Mouse (Mus musculus): ENCODE results near the gene Cpsf6. TPM values are rescaled to one million over a fixed set of nuclear protein-coding genes. Genes with fewer than 3 reads are reported as not detected.

The Cpsf6 gene
- polyA plus RNA-seq, 1 experiment from 2014 or later, result 125 TPM

GRCm38 (mm10) chr10:117416095-117416494 is 36.3 kb upstream of the Cpsf6 start:
- no peak for ATAC-seq (ENCODE audit: low read depth)
- WGBS, result 90% methylated on average over 9 of the region's 9 CpGs
- Histone ChIP-seq H3K4me1 (ENCODE audit: control insufficient read depth, insufficient read depth, low read length) (peaks cover 5% of the 10 kb centered on the region; the same call in 1 of the 2 replicates), H3K9me3 (ENCODE audit: control insufficient read depth, low read length) (no peaks in the 10 kb centered on the region), H3K4me3 (ENCODE audit: low read depth, low read length) (no peak overlapping the region), H3K27ac (replicated peaks; ENCODE audit: low read depth, low read length) (no peak overlapping the region), H3K9ac (ENCODE audit: low read depth, low read length) (no peak overlapping the region), H3K27me3 (replicated peaks; ENCODE audit: control insufficient read depth, insufficient read depth, low read length) (no peaks in the 10 kb centered on the region; the same call in 1 of the 2 replicates), H3K36me3 (ENCODE audit: control insufficient read depth, insufficient read depth, low read length) (no peaks in the 10 kb centered on the region), H3K4me2 (ENCODE audit: low read depth, low read length) (no peak overlapping the region)
- no peak for DNase-seq (ENCODE audit: low spot score)

GRCm38 (mm10) chr10:117415364-117416057 is 35.7 kb upstream of the Cpsf6 start:
- 92% methylated on average over 6 of the region's 6 CpGs for WGBS
- Histone ChIP-seq H3K27ac (replicated peaks; ENCODE audit: low read depth, low read length) (no peak overlapping the region), H3K4me3 (ENCODE audit: low read depth, low read length) (no peak overlapping the region), H3K4me1 (ENCODE audit: control insufficient read depth, insufficient read depth, low read length) (peaks cover 5% of the 10 kb centered on the region; the same call in 1 of the 2 replicates), H3K9ac (ENCODE audit: low read depth, low read length) (no peak overlapping the region), H3K9me3 (ENCODE audit: control insufficient read depth, low read length) (no peaks in the 10 kb centered on the region), H3K27me3 (replicated peaks; ENCODE audit: control insufficient read depth, insufficient read depth, low read length) (no peaks in the 10 kb centered on the region; the same call in 1 of the 2 replicates), H3K36me3 (ENCODE audit: control insufficient read depth, insufficient read depth, low read length) (no peaks in the 10 kb centered on the region), H3K4me2 (ENCODE audit: low read depth, low read length) (no peak overlapping the region)
- DNase-seq (ENCODE audit: low spot score) (no peak), ATAC-seq (ENCODE audit: low read depth) (no peak)

- ATAC-seq (ENCODE audit: low read depth) (no peak), DNase-seq (ENCODE audit: low spot score) (no peak)
- Histone ChIP-seq H3K4me2 (ENCODE audit: low read depth, low read length) (no peak overlapping the region), H3K4me1 (ENCODE audit: control insufficient read depth, insufficient read depth, low read length) (peaks cover 5% of the 10 kb centered on the region; the same call in 1 of the 2 replicates), H3K4me3 (ENCODE audit: low read depth, low read length) (no peak overlapping the region), H3K9ac (ENCODE audit: low read depth, low read length) (no peak overlapping the region), H3K9me3 (ENCODE audit: control insufficient read depth, low read length) (no peaks in the 10 kb centered on the region), H3K36me3 (ENCODE audit: control insufficient read depth, insufficient read depth, low read length) (no peaks in the 10 kb centered on the region), H3K27me3 (replicated peaks; ENCODE audit: control insufficient read depth, insufficient read depth, low read length) (no peaks in the 10 kb centered on the region; the same call in 1 of the 2 replicates), H3K27ac (replicated peaks; ENCODE audit: low read depth, low read length) (no peak overlapping the region)
- WGBS, result 78% methylated on average over 1 of the region's 1 CpGs
Observed at GRCm38 (mm10) chr10:117414726-117415125, 34.9 kb upstream of the Cpsf6 start.

- Histone ChIP-seq H3K9ac (ENCODE audit: low read depth, low read length) (no peak overlapping the region), H3K27ac (replicated peaks; ENCODE audit: low read depth, low read length) (no peak overlapping the region), H3K9me3 (ENCODE audit: control insufficient read depth, low read length) (no peaks in the 10 kb centered on the region), H3K27me3 (replicated peaks; ENCODE audit: control insufficient read depth, insufficient read depth, low read length) (no peaks in the 10 kb centered on the region; the same call in 1 of the 2 replicates), H3K4me2 (ENCODE audit: low read depth, low read length) (no peak overlapping the region), H3K36me3 (ENCODE audit: control insufficient read depth, insufficient read depth, low read length) (no peaks in the 10 kb centered on the region), H3K4me3 (ENCODE audit: low read depth, low read length) (no peak overlapping the region), H3K4me1 (ENCODE audit: control insufficient read depth, insufficient read depth, low read length) (peaks cover 5% of the 10 kb centered on the region; the same call in 1 of the 2 replicates)
- DNase-seq (ENCODE audit: low spot score) (peak; percentile 42), ATAC-seq (ENCODE audit: low read depth) (peak; percentile 76)
- WGBS, result 64% methylated on average over 13 of the region's 13 CpGs
Observed at GRCm38 (mm10) chr10:117413562-117414527, 34.0 kb upstream of the Cpsf6 start.

- no peak overlapping the region for H3K9ac ChIP-seq (ENCODE audit: low read depth, low read length)
- peaks cover 5% of the 10 kb centered on the region; the same call in 1 of the 2 replicates for H3K4me1 ChIP-seq (ENCODE audit: control insufficient read depth, insufficient read depth, low read length)
- H3K27me3 ChIP-seq (replicated peaks; ENCODE audit: control insufficient read depth, insufficient read depth, low read length), result no peaks in the 10 kb centered on the region
- DNase-seq (ENCODE audit: low spot score) (no peak), ATAC-seq (ENCODE audit: low read depth) (no peak)
- H3K36me3 ChIP-seq (ENCODE audit: control insufficient read depth, insufficient read depth, low read length), result no peaks in the 10 kb centered on the region
- H3K9me3 ChIP-seq (ENCODE audit: control insufficient read depth, low read length), result no peaks in the 10 kb centered on the region
- H3K4me2 ChIP-seq (ENCODE audit: low read depth, low read length), result no peak overlapping the region
- 76% methylated on average over 7 of the region's 7 CpGs for WGBS
- H3K4me3 ChIP-seq (ENCODE audit: low read depth, low read length), result no peak overlapping the region
- no peak overlapping the region for H3K27ac ChIP-seq (replicated peaks; ENCODE audit: low read depth, low read length)
Observed at GRCm38 (mm10) chr10:117412474-117413057, 32.8 kb upstream of the Cpsf6 start.

- Histone ChIP-seq H3K9me3 (ENCODE audit: control insufficient read depth, low read length) (no peaks in the 10 kb centered on the region), H3K36me3 (ENCODE audit: control insufficient read depth, insufficient read depth, low read length) (no peaks in the 10 kb centered on the region), H3K4me1 (ENCODE audit: control insufficient read depth, insufficient read depth, low read length) (no peaks in the 10 kb centered on the region), H3K27ac (replicated peaks; ENCODE audit: low read depth, low read length) (no peak overlapping the region), H3K4me2 (ENCODE audit: low read depth, low read length) (no peak overlapping the region), H3K4me3 (ENCODE audit: low read depth, low read length) (no peak overlapping the region), H3K27me3 (replicated peaks; ENCODE audit: control insufficient read depth, insufficient read depth, low read length) (no peaks in the 10 kb centered on the region), H3K9ac (ENCODE audit: low read depth, low read length) (no peak overlapping the region)
- DNase-seq (ENCODE audit: low spot score), result no peak
- 36% methylated on average over 16 of the region's 16 CpGs for WGBS
- no peak for ATAC-seq (ENCODE audit: low read depth)
Observed at GRCm38 (mm10) chr10:117411716-117412473, 32.1 kb upstream of the Cpsf6 start.

- Histone ChIP-seq H3K27ac (replicated peaks; ENCODE audit: low read depth, low read length) (no peak overlapping the region), H3K4me2 (ENCODE audit: low read depth, low read length) (no peak overlapping the region), H3K9me3 (ENCODE audit: control insufficient read depth, low read length) (no peaks in the 10 kb centered on the region), H3K4me3 (ENCODE audit: low read depth, low read length) (no peak overlapping the region), H3K9ac (ENCODE audit: low read depth, low read length) (no peak overlapping the region), H3K27me3 (replicated peaks; ENCODE audit: control insufficient read depth, insufficient read depth, low read length) (no peaks in the 10 kb centered on the region), H3K36me3 (ENCODE audit: control insufficient read depth, insufficient read depth, low read length) (no peaks in the 10 kb centered on the region), H3K4me1 (ENCODE audit: control insufficient read depth, insufficient read depth, low read length) (no peaks in the 10 kb centered on the region)
- ATAC-seq (ENCODE audit: low read depth) (no peak), DNase-seq (ENCODE audit: low spot score) (no peak)
- 62% methylated on average over 6 of the region's 6 CpGs for WGBS
Observed at GRCm38 (mm10) chr10:117411131-117411530, 31.3 kb upstream of the Cpsf6 start.
